Mouse (Mus musculus): ENCODE data around the gene Tcirg1. TPM values are rescaled to one million over a fixed set of nuclear protein-coding genes. Genes with fewer than 3 reads are reported as not detected.

Gene Tcirg1
- polyA plus RNA-seq, 1 experiment = not detected

- 55% methylated on average over 10 of the region's 10 CpGs for WGBS
- no peak overlapping the region for H3K27ac ChIP-seq (ENCODE audit: insufficient read depth, low read depth, low read length)
- TF ChIP-seq POLR2A (IDR thresholded peaks at IDR 0.05; ENCODE audit: insufficient read depth, low read depth, low read length) = no peak
- TF ChIP-seq CTCF (IDR thresholded peaks at IDR 0.05; ENCODE audit: insufficient read depth, low read depth, low read length) = no peak
- 0 out of 2 replicates have a peak, but pooled peaks cover 7% of the 10 kb centered on the region for H3K4me1 ChIP-seq (ENCODE audit: control insufficient read depth, insufficient read depth, low read length)
- H3K4me3 ChIP-seq (ENCODE audit: insufficient read depth, low read depth, low read length) = no peak overlapping the region
Observed at GRCm38 (mm10) chr19:3922661-3923371, 15.9 kb upstream of the Tcirg1 start.

- Histone ChIP-seq H3K4me3 (ENCODE audit: insufficient read depth, low read depth, low read length) (no peak overlapping the region), H3K4me1 (ENCODE audit: control insufficient read depth, insufficient read depth, low read length) (0 out of 2 replicates have a peak, but pooled peaks cover 7% of the 10 kb centered on the region), H3K27ac (ENCODE audit: insufficient read depth, low read depth, low read length) (no peak overlapping the region)
- no peak for TF ChIP-seq CTCF (IDR thresholded peaks at IDR 0.05; ENCODE audit: insufficient read depth, low read depth, low read length)
- no peak for TF ChIP-seq POLR2A (IDR thresholded peaks at IDR 0.05; ENCODE audit: insufficient read depth, low read depth, low read length)
Observed at GRCm38 (mm10) chr19:3919928-3920327, 13.0 kb upstream of the Tcirg1 start.

GRCm38 (mm10) chr19:3916727-3917126 is 9.8 kb upstream of the Tcirg1 start:
- TF ChIP-seq POLR2A (IDR thresholded peaks at IDR 0.05; ENCODE audit: insufficient read depth, low read depth, low read length) = no peak
- no peak for TF ChIP-seq CTCF (IDR thresholded peaks at IDR 0.05; ENCODE audit: insufficient read depth, low read depth, low read length)
- 72% methylated on average over 11 of the region's 11 CpGs for WGBS
- H3K27ac ChIP-seq (ENCODE audit: insufficient read depth, low read depth, low read length) = no peak overlapping the region
- no peak overlapping the region for H3K4me3 ChIP-seq (ENCODE audit: insufficient read depth, low read depth, low read length)
- H3K4me1 ChIP-seq (ENCODE audit: control insufficient read depth, insufficient read depth, low read length) = peaks cover 7% of the 10 kb centered on the region

- peaks cover 12% of the 10 kb centered on the region for H3K4me1 ChIP-seq (ENCODE audit: control insufficient read depth, insufficient read depth, low read length)
- H3K27ac ChIP-seq (ENCODE audit: insufficient read depth, low read depth, low read length) = no peak overlapping the region
- H3K4me3 ChIP-seq (ENCODE audit: insufficient read depth, low read depth, low read length) = no peak overlapping the region
- TF ChIP-seq POLR2A (IDR thresholded peaks at IDR 0.05; ENCODE audit: insufficient read depth, low read depth, low read length) (no peak), CTCF (IDR thresholded peaks at IDR 0.05; ENCODE audit: insufficient read depth, low read depth, low read length) (no peak)
- WGBS = 92% methylated on average over 5 of the region's 5 CpGs
Observed at GRCm38 (mm10) chr19:3914535-3914934, 7.6 kb upstream of the Tcirg1 start.

- H3K4me3 ChIP-seq (ENCODE audit: insufficient read depth, low read depth, low read length) = no peak overlapping the region; the same call in 1 of the 2 replicates
Observed at GRCm38 (mm10) chr19:3913692-3914091, 6.8 kb upstream of the Tcirg1 start.

GRCm38 (mm10) chr19:3912337-3913204 is 5.6 kb upstream of the Tcirg1 start, which contains the start of gene Ndufs8:
Gene Ndufs8 (minus strand): TSS chr19:3912774.
- peaks cover 12% of the 10 kb centered on the region for H3K4me1 ChIP-seq (ENCODE audit: control insufficient read depth, insufficient read depth, low read length)
- H3K27ac ChIP-seq (ENCODE audit: insufficient read depth, low read depth, low read length) = peak within 1 kb of the TSS; percentile 95
- TF ChIP-seq CTCF (IDR thresholded peaks at IDR 0.05; ENCODE audit: insufficient read depth, low read depth, low read length) = no peak
- no peak for TF ChIP-seq POLR2A (IDR thresholded peaks at IDR 0.05; ENCODE audit: insufficient read depth, low read depth, low read length)
- under 1% methylated on average over 43 of the region's 43 CpGs for WGBS
- peak within 1 kb of the TSS; percentile 75 for H3K4me3 ChIP-seq (ENCODE audit: insufficient read depth, low read depth, low read length)

More at GRCm38 (mm10) chr19:3913692-3914091, 6.8 kb upstream of the Tcirg1 start:
- Histone ChIP-seq H3K27ac (ENCODE audit: insufficient read depth, low read depth, low read length) (no peak overlapping the region), H3K4me1 (ENCODE audit: control insufficient read depth, insufficient read depth, low read length) (peaks cover 12% of the 10 kb centered on the region)
- 89% methylated on average over 8 of the region's 8 CpGs for WGBS
- TF ChIP-seq POLR2A (IDR thresholded peaks at IDR 0.05; ENCODE audit: insufficient read depth, low read depth, low read length) (no peak), CTCF (IDR thresholded peaks at IDR 0.05; ENCODE audit: insufficient read depth, low read depth, low read length) (no peak)

- Histone ChIP-seq H3K4me1 (ENCODE audit: control insufficient read depth, insufficient read depth, low read length) (peaks cover 25% of the 10 kb centered on the region), H3K27ac (ENCODE audit: insufficient read depth, low read depth, low read length) (no peak overlapping the region), H3K4me3 (ENCODE audit: insufficient read depth, low read depth, low read length) (no peak overlapping the region)
- 78% methylated on average over 5 of the region's 5 CpGs for WGBS
- no peak for TF ChIP-seq CTCF (IDR thresholded peaks at IDR 0.05; ENCODE audit: insufficient read depth, low read depth, low read length)
- no peak for TF ChIP-seq POLR2A (IDR thresholded peaks at IDR 0.05; ENCODE audit: insufficient read depth, low read depth, low read length)
Observed at GRCm38 (mm10) chr19:3910206-3910605, 3.3 kb upstream of the Tcirg1 start.

- TF ChIP-seq CTCF (IDR thresholded peaks at IDR 0.05; ENCODE audit: insufficient read depth, low read depth, low read length) (no peak), POLR2A (IDR thresholded peaks at IDR 0.05; ENCODE audit: insufficient read depth, low read depth, low read length) (no peak)
- 73% methylated on average over 8 of the region's 8 CpGs for WGBS
- Histone ChIP-seq H3K4me1 (ENCODE audit: control insufficient read depth, insufficient read depth, low read length) (peaks cover 38% of the 10 kb centered on the region), H3K4me3 (ENCODE audit: insufficient read depth, low read depth, low read length) (no peak overlapping the region), H3K27ac (ENCODE audit: insufficient read depth, low read depth, low read length) (no peak overlapping the region)
Observed at GRCm38 (mm10) chr19:3907876-3908660, 1.1 kb upstream of the Tcirg1 start.
